Mouse (Mus musculus) hindbrain, embryonic 14.5 days (tissue): ENCODE measurements around the gene Slc25a29. TPM values are rescaled to one million over a fixed set of nuclear protein-coding genes. Genes with fewer than 3 reads are reported as not detected.

ENCODE experiments used
- ATAC-seq: fragments of 200-750 bp; cut with Nextera tagmentation; 2 replicates; pipeline ENCODE4 v1.8.0; 2017; ENCODE audit warnings: moderate number of reproducible peaks, mild to moderate bottlenecking, moderate TSS enrichment, moderate library complexity; ENCODE audit not compliant: low FRiP score
- DNase-seq: peaks from one replicate; pipeline ENCODE4 v3.0.0-alpha.2; 2015; ENCODE audit warnings: low spot score
- H3K27ac ChIP-seq: fragments of 300-500 bp; sonication (generic); 2 replicates; pipeline ENCODE4 v1.5.1; 2014; ENCODE audit warnings: mild to moderate bottlenecking, moderate library complexity
- H3K27me3 ChIP-seq: fragments of 300-500 bp; sonication (generic); 2 replicates; pipeline ENCODE4 v1.6.1; 2014; ENCODE audit warnings: mild to moderate bottlenecking, low read length, mixed read lengths; ENCODE audit not compliant: control insufficient read depth, insufficient read depth
- H3K36me3 ChIP-seq: fragments of 300-500 bp; sonication (generic); replicated peaks from 2 replicates; pipeline ENCODE4 v1.6.1; 2014; ENCODE audit not compliant: control insufficient read depth, insufficient read depth
- H3K4me1 ChIP-seq: fragments of 300-500 bp; sonication (generic); replicated peaks from 2 replicates; pipeline ENCODE4 v1.6.1; 2014; ENCODE audit warnings: antibody characterized with exemption, low read length, mixed read lengths; ENCODE audit not compliant: control insufficient read depth, insufficient read depth
- H3K4me2 ChIP-seq: fragments of 300-500 bp; sonication (generic); replicated peaks from 2 replicates; pipeline ENCODE4 v1.6.1; 2014; ENCODE audit warnings: mild to moderate bottlenecking, moderate library complexity
- H3K4me3 ChIP-seq: fragments of 300-500 bp; sonication (generic); replicated peaks from 2 replicates; pipeline ENCODE4 v1.5.1; 2014; ENCODE audit warnings: mild to moderate bottlenecking, low read length
- H3K9ac ChIP-seq: fragments of 300-500 bp; sonication (generic); 2 replicates; pipeline ENCODE4 v1.6.1; 2014
- H3K9me3 ChIP-seq: fragments of 300-500 bp; sonication (generic); 2 replicates; pipeline ENCODE4 v1.6.1; 2016; ENCODE audit warnings: low read length; ENCODE audit not compliant: control insufficient read depth
- WGBS: fragments of 180-500 bp; shearing (Covaris S2); extraction: QIAGEN DNeasy Blood & Tissue Kit; methylation state at CpG from one replicate; pipeline ENCODE4 v1.1.7; 2014; 5-methylcytosine and 5-hydroxymethylcytosine counted together
- polyA plus RNA-seq: library from polyadenylated mRNA; unstranded; fragments of >200 nt; fragmentation: Nextera tagmentation; extraction: Ambion mirVana; gene quantifications from 2 replicates; pipeline ENCODE4 v1.2.1, GENCODE M21; 2014

The Slc25a29 gene
- polyA plus RNA-seq, 1 experiment from 2014 or later, result 19.7 TPM

DNA sequence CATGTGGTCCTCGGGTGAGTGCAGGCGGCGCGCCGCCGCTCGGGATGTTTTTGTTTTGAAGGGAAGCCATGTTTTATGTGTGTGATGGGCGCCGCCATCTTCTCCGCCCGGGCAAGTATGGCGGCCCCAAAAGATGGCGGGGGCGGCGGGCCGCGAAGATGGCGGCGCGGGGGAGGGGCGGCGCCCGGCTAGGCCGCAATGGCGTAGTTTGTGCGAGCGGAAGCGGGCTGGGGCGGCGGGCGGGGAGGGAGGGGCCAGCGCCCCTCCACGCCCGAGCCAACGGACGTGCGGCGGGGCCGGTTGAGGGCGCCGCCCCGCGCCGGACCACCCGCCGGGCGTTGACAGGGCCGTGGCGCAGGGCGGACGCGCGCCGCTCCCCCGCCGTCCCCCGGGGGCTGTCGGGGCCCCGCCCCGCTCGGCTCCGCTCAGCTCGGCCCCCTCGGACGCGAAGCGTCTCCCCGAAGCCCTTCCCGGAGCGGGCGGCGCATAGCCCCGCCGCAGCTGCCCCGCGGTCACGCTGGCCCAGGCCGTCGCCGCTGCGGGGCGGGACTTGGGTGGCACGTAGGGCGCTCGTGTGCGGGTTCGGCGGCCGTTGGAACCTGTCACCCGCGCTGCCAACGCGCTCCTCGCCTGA lies 41.5 kb downstream of the Slc25a29 start:
- WGBS, result under 1% methylated on average over 75 of the region's 94 CpGs
- peak; percentile 74 for ATAC-seq

GRCm38 (mm10) chr12:108793453-108793941 lies 42.2 kb downstream of the Slc25a29 start:
- Histone ChIP-seq H3K4me3 (peak overlapping the region; percentile 95), H3K4me1 (peaks cover 37% of the 10 kb centered on the region), H3K4me2 (peak overlapping the region; percentile 94), H3K27me3 (no peaks in the 10 kb centered on the region), H3K9me3 (no peaks in the 10 kb centered on the region), H3K27ac (peak overlapping the region; percentile 98), H3K9ac (peak overlapping the region; percentile 91), H3K36me3 (no peaks in the 10 kb centered on the region)
- WGBS, result under 1% methylated on average over 67 of the region's 71 CpGs
- no peak for ATAC-seq
- DNase-seq, result no peak

More for the DNA sequence above, 41.5 kb downstream of the Slc25a29 start:
- H3K4me2 ChIP-seq, result peak overlapping the region; percentile 94
- H3K9ac ChIP-seq, result peak overlapping the region; percentile 91
- H3K27me3 ChIP-seq, result no peaks in the 10 kb centered on the region
- peak overlapping the region; percentile 98 for H3K27ac ChIP-seq
- H3K36me3 ChIP-seq, result no peaks in the 10 kb centered on the region
- no peaks in the 10 kb centered on the region for H3K9me3 ChIP-seq
- peaks cover 37% of the 10 kb centered on the region for H3K4me1 ChIP-seq
- H3K4me3 ChIP-seq, result peak overlapping the region; percentile 95
- peak; percentile 84 for DNase-seq

DNA sequence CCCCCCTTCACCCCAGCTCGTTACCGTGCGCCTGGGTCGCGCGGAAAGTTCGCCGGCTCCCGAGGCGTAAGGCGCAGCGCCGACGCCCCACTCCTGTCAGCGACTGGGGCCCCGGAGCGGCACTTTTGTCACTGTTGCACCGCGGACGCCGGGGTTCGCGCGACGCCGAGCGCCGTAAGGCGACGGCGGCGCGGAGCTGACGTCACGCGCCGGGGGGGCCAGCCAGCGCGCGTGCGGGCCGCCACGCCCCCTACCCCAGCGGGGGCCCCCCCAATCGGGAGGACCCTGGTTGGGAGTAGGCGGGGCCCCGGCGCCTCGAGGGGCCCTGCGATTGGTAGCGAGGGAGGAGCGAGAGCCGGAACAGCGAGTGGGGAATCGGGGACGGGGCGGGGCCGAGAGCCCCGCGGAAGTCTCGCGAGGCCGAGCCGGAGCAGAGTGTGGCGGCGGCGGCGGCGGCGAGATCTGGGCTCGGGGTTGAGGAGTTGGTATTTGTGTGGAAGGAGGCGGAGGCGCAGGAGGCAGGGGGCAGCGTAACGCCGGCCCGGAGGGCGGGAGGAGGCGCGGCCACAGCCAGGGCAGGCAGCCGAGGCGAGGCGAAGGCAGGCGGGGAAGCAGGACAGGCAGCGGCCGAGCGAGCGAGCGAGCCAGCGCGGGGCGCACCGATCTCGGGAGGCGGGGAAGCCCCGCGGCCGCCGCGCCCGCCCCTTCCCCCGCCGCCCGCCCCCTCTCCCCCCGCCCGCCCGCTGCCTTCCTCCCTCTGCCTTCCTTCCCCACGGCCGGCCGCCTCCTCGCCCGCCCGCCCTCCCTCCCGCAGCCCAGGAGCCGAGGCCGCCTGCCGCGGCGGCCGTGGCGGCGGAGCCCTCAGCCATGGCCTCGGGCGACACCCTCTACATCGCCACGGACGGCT lies 42.9 kb downstream of the Slc25a29 start, which contains the start of gene Yy1:
Yy1 (plus strand) TSS at position 428 of the 907 bp plus-strand sequence.
- no peaks in the 10 kb centered on the region for H3K9me3 ChIP-seq
- 1% methylated on average over 76 of the region's 127 CpGs for WGBS
- peak within 1 kb of the TSS; percentile 94 for H3K4me2 ChIP-seq
- no peaks in the 10 kb centered on the region for H3K27me3 ChIP-seq
- peak; percentile 98 for DNase-seq
- ATAC-seq, result peak; percentile 94
- H3K4me3 ChIP-seq, result peak within 1 kb of the TSS; percentile 95
- peak within 1 kb of the TSS; percentile 91 for H3K9ac ChIP-seq
- H3K4me1 ChIP-seq, result peaks cover 37% of the 10 kb centered on the region
- H3K27ac ChIP-seq, result peak within 1 kb of the TSS; percentile 98
- H3K36me3 ChIP-seq, result no peaks in the 10 kb centered on the region

GRCm38 (mm10) chr12:108792152-108792545 lies 43.5 kb downstream of the Slc25a29 start:
- H3K4me1 ChIP-seq, result peaks cover 35% of the 10 kb centered on the region
- under 1% methylated on average over 52 of the region's 52 CpGs for WGBS
- H3K27ac ChIP-seq, result peak overlapping the region; percentile 98
- DNase-seq, result peak; percentile 84
- H3K4me3 ChIP-seq, result peak overlapping the region; percentile 95
- peak overlapping the region; percentile 74 for H3K4me2 ChIP-seq
- H3K36me3 ChIP-seq, result no peaks in the 10 kb centered on the region
- peak overlapping the region; percentile 91 for H3K9ac ChIP-seq
- ATAC-seq, result peak; percentile 35
- no peaks in the 10 kb centered on the region for H3K9me3 ChIP-seq
- H3K27me3 ChIP-seq, result no peaks in the 10 kb centered on the region

DNA sequence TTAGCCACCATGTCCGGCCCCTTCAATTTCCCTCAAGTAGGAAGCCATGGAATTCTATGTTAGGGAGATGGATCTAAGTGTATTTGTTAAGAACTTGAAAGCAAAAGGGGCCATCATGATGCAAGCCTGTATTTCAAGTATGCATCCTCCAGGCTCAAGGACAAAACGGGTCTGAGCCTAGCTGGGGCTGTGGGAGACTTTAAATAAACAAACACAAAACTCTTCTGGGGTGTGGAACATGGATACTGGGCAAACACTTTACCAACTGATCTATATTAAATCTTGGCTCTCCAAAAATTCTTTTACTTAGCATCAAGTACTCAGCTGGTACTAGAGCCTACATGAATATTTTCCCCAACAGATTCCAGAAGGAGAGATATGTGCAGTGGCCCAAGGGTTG lies 48.4 kb downstream of the Slc25a29 start:
- Histone ChIP-seq H3K4me3 (no peak overlapping the region), H3K27me3 (no peaks in the 10 kb centered on the region), H3K9ac (no peak overlapping the region), H3K36me3 (0 out of 2 replicates have a peak, but pooled peaks cover 7% of the 10 kb centered on the region), H3K4me2 (no peak overlapping the region), H3K9me3 (no peaks in the 10 kb centered on the region), H3K27ac (no peak overlapping the region), H3K4me1 (peaks cover 11% of the 10 kb centered on the region)
- ATAC-seq, result no peak
- WGBS, result 94% methylated on average over 2 of the region's 2 CpGs
- DNase-seq, result no peak

- Histone ChIP-seq H3K27me3 (no peaks in the 10 kb centered on the region), H3K4me1 (0 out of 2 replicates have a peak, but pooled peaks cover 3% of the 10 kb centered on the region), H3K27ac (no peak overlapping the region), H3K9ac (no peak overlapping the region), H3K36me3 (0 out of 2 replicates have a peak, but pooled peaks cover 7% of the 10 kb centered on the region), H3K9me3 (no peaks in the 10 kb centered on the region), H3K4me2 (no peak overlapping the region), H3K4me3 (no peak overlapping the region)
- 93% methylated on average over 4 of the region's 4 CpGs for WGBS
- no peak for ATAC-seq
- no peak for DNase-seq
Observed at GRCm38 (mm10) chr12:108785161-108785560, 50.5 kb downstream of the Slc25a29 start.

GRCm38 (mm10) chr12:108780108-108780877 lies 55.4 kb downstream of the Slc25a29 start:
- DNase-seq (no peak), ATAC-seq (no peak)
- Histone ChIP-seq H3K9ac (no peak overlapping the region), H3K4me2 (no peak overlapping the region), H3K27me3 (no peaks in the 10 kb centered on the region), H3K9me3 (peaks cover 6% of the 10 kb centered on the region), H3K4me3 (no peak overlapping the region), H3K36me3 (0 out of 2 replicates have a peak, but pooled peaks cover 7% of the 10 kb centered on the region), H3K4me1 (no peaks in the 10 kb centered on the region), H3K27ac (no peak overlapping the region)
- 96% methylated on average over 7 of the region's 7 CpGs for WGBS
